Mouse (Mus musculus): ENCODE results near the gene Ptprn2.

Gene Ptprn2

DNA sequence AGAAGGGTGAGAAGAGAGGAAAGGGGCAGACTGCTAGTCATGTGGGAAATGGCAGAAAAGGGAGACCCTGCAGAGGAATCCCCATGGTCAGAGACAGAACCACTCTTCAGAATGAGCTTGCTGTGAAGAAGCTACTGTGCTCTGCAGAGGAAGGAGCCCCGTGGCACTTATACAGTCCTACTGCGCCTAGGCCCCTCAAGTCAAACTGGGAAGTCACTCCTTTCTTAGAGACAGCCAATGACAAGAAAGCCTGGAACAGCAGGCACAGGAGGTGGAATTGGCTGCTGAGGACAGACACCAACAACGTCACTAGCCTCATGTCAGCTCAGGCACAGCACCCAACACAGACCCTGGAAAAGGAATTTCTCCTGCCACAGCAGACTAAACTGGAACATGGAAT lies 830.1 kb downstream of the Ptprn2 start:
- DNase-seq (ENCODE audit: low spot score in 2 of 2), result no peak

GRCm38 (mm10) chr12:117318229-117318628 lies 832.7 kb downstream of the Ptprn2 start:
- DNase-seq (ENCODE audit: low spot score in 2 of 2), result no peak

DNA sequence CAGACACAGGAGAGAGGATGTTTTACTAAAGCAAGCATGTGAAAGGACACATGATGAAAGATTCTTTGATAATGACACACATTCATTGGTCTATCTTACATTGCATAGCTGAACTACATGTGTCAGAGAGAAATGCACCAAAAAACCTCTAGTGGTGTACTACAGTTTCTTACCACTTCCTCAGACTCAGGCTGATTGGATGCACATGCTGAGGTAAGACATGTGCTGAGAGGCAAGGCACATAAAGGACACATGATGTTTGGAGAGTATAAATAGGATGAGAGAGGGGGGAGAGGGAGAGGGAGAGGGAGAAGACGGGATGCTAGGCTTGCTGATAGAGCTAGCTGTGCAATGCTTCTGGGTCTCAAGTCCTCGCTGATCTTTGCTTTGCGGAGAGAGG lies 837.5 kb downstream of the Ptprn2 start:
- no peak for DNase-seq (ENCODE audit: low spot score in 2 of 2)
